Mouse (Mus musculus) heart, embryonic 11.5 days (tissue): ENCODE measurements around the gene Gm4881. TPM values are rescaled to one million over a fixed set of nuclear protein-coding genes. Genes with fewer than 3 reads are reported as not detected.

ENCODE experiments used
- ATAC-seq: fragments of 200-750 bp; cut with Nextera tagmentation; replicated peaks from 2 replicates; pipeline ENCODE4 v1.8.0; 2017; ENCODE audit warnings: moderate library complexity; ENCODE audit not compliant: insufficient number of reproducible peaks, low FRiP score, low TSS enrichment
- H3K27ac ChIP-seq: fragments of 300-500 bp; sonication (generic); 2 replicates; pipeline ENCODE4 v1.5.1; 2014; ENCODE audit warnings: mild to moderate bottlenecking, low read depth, low read length
- H3K27me3 ChIP-seq: fragments of 300-500 bp; sonication (generic); 2 replicates; pipeline ENCODE4 v1.6.1; 2014; ENCODE audit warnings: mild to moderate bottlenecking, low read length, mixed read lengths; ENCODE audit not compliant: control insufficient read depth, insufficient read depth
- H3K36me3 ChIP-seq: fragments of 300-500 bp; sonication (generic); 2 replicates; pipeline ENCODE4 v1.6.1; 2014; ENCODE audit warnings: mild to moderate bottlenecking, low read length, moderate library complexity, mixed read lengths; ENCODE audit not compliant: control insufficient read depth, insufficient read depth
- H3K4me1 ChIP-seq: fragments of 300-500 bp; sonication (generic); 2 replicates; pipeline ENCODE4 v1.6.1; 2014; ENCODE audit warnings: low read length; ENCODE audit not compliant: control insufficient read depth, insufficient read depth
- H3K4me2 ChIP-seq: fragments of 300-500 bp; sonication (generic); 2 replicates; pipeline ENCODE4 v1.6.1; 2014; ENCODE audit warnings: mild to moderate bottlenecking, moderate library complexity
- H3K4me3 ChIP-seq: fragments of 300-500 bp; sonication (generic); 2 replicates; pipeline ENCODE4 v1.5.1; 2014; ENCODE audit warnings: low read depth, low read length
- H3K9ac ChIP-seq: fragments of 300-500 bp; sonication (generic); 2 replicates; pipeline ENCODE4 v1.6.1; 2014; ENCODE audit warnings: mild to moderate bottlenecking, low read depth, low read length, moderate library complexity
- H3K9me3 ChIP-seq: fragments of 300-500 bp; sonication (generic); replicated peaks from 2 replicates; pipeline ENCODE4 v1.6.1; 2016; ENCODE audit warnings: low read length; ENCODE audit not compliant: control insufficient read depth
- WGBS: fragments of 180-500 bp; shearing (Covaris S2); extraction: QIAGEN DNeasy Blood & Tissue Kit; methylation state at CpG from one replicate; pipeline ENCODE4 v1.1.7; 2014; ENCODE audit not compliant: insufficient replicate concordance; 5-methylcytosine and 5-hydroxymethylcytosine counted together
- microRNA-seq: library from miRNA; unstranded; fragments of <30 nt; microRNA quantifications from one replicate; pipeline ENCODE4, GENCODE M21; 2016; ENCODE audit warnings: borderline number of aligned reads
- polyA plus RNA-seq: library from polyadenylated mRNA; unstranded; fragments of >200 nt; fragmentation: Nextera tagmentation; extraction: Ambion mirVana; gene quantifications from 2 replicates; pipeline ENCODE4 v1.2.1, GENCODE M21; 2014

Gene Gm4881
- polyA plus RNA-seq, 1 experiment from 2014 or later: not detected

GRCm38 (mm10) chr7:24879620-24880019, 64.7 kb downstream of the Gm4881 start:
- H3K4me1 ChIP-seq: no peaks in the 10 kb centered on the region
- H3K4me2 ChIP-seq: no peak overlapping the region
- H3K27me3 ChIP-seq: 0 out of 2 replicates have a peak, but pooled peaks cover 3% of the 10 kb centered on the region
- H3K36me3 ChIP-seq: no peaks in the 10 kb centered on the region
- H3K9ac ChIP-seq: no peak overlapping the region
- no peak overlapping the region for H3K27ac ChIP-seq
- H3K4me3 ChIP-seq: no peak overlapping the region
- no peaks in the 10 kb centered on the region for H3K9me3 ChIP-seq
- ATAC-seq: no peak
- WGBS: 42% methylated on average over 2 of the region's 2 CpGs

DNA sequence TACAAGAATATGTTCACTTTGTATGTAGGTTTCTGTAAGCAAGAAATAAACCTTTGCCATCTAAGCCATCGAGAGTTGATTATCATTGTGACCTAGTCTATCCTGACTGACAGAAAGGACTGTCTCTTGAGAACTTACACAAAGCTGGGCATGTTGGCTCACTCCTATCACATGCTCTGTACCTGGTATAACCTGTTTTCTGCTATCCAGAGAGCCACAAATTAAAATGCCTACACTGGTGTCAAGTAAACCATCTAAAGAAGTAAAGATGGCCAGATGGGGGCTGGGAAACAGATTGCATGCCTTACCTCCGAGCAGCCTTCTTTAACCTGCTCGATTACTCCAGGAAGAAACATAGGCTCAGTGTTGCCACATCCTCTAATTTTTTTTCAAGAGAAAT, 66.7 kb downstream of the Gm4881 start:
- no peak for ATAC-seq
- no peak overlapping the region for H3K4me3 ChIP-seq

More for the DNA sequence above, 66.7 kb downstream of the Gm4881 start:
- Histone ChIP-seq H3K36me3 (no peaks in the 10 kb centered on the region), H3K9ac (no peak overlapping the region), H3K4me2 (no peak overlapping the region), H3K27me3 (peaks cover 9% of the 10 kb centered on the region; the same call in 1 of the 2 replicates), H3K9me3 (no peaks in the 10 kb centered on the region), H3K4me1 (no peaks in the 10 kb centered on the region), H3K27ac (no peak overlapping the region)
- 70% methylated on average over 3 of the region's 3 CpGs for WGBS

Small RNAs within 50 kb of the gene (microRNA-seq; reads per million reads assigned to microRNA genes)
- gene Mir7046 (0.75 reads per million, percentile 6 among the genes with 10 or more reads in this experiment), gene Mir7047 (not detected)

Other genes starting within 250 kb of the Gm4881 start
- not detected in 2 replicates for gene BC049730, start 235.3 kb downstream of the Gm4881 start, polyA plus RNA-seq
- not detected in 2 replicates for gene Gm4763, start 217.6 kb downstream of the Gm4881 start, polyA plus RNA-seq
- gene Cd177, start 184.2 kb downstream of the Gm4881 start, polyA plus RNA-seq: 0.11 TPM in 1 of 2 replicates, not detected in the other
- gene Ceacam10, start 167.3 kb downstream of the Gm4881 start, polyA plus RNA-seq: not detected in 2 replicates
- gene Gm9844, start 82.3 kb downstream of the Gm4881 start, polyA plus RNA-seq: 12.4 and 14.5 TPM in 2 replicates
- not detected in 2 replicates for gene Lypd4, start 74.6 kb downstream of the Gm4881 start, polyA plus RNA-seq
- gene Dmrtc2, start 74.4 kb downstream of the Gm4881 start, polyA plus RNA-seq: not detected in 2 replicates
- 1,535 and 1,579 TPM in 2 replicates for gene Rps19, start 60.1 kb downstream of the Gm4881 start, polyA plus RNA-seq
- 0.14 and 0.30 TPM in 2 replicates for gene Cd79a, start 47.1 kb downstream of the Gm4881 start, polyA plus RNA-seq
- gene Arhgef1, start 41.6 kb downstream of the Gm4881 start, polyA plus RNA-seq: 59.2 and 63.3 TPM in 2 replicates
- gene Rabac1, start 28.3 kb upstream of the Gm4881 start, polyA plus RNA-seq: 157 and 163 TPM in 2 replicates
- gene Atp1a3, start 61.5 kb upstream of the Gm4881 start, polyA plus RNA-seq: 2.3 and 4.1 TPM in 2 replicates
- gene Grik5, start 127.9 kb upstream of the Gm4881 start, polyA plus RNA-seq: 5.7 and 8.1 TPM in 2 replicates
- gene Zfp574, start 128.1 kb upstream of the Gm4881 start, polyA plus RNA-seq: 14.9 and 15.7 TPM in 2 replicates
- 0.68 and 0.83 TPM in 2 replicates for gene Pou2f2, start 235.2 kb upstream of the Gm4881 start, polyA plus RNA-seq